Mouse (Mus musculus): ENCODE data around the gene Ttll5.

The Ttll5 gene

DNA sequence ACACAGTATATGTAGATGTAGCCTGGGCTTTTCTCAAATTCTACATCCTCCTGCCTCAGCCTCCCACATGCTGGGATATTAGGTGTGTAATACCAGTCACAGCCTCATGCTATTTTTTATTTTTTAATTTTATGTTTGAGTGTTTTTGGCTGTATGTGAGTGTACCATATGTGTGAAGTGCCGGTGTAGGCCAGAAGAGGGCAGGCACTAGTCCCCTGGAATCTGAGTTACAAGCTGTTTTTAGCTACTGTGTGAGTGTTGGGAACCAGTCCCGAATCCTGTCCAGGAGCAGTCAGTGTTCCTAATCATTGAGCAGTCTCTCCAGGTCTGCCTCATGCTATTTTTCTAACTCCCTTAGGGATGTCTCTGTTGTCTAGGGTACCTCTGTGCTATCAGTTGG, 13.3 kb downstream of the Ttll5 start:
- no peak for DNase-seq (ENCODE audit: extremely low read depth, low read depth, low spot score)

DNA sequence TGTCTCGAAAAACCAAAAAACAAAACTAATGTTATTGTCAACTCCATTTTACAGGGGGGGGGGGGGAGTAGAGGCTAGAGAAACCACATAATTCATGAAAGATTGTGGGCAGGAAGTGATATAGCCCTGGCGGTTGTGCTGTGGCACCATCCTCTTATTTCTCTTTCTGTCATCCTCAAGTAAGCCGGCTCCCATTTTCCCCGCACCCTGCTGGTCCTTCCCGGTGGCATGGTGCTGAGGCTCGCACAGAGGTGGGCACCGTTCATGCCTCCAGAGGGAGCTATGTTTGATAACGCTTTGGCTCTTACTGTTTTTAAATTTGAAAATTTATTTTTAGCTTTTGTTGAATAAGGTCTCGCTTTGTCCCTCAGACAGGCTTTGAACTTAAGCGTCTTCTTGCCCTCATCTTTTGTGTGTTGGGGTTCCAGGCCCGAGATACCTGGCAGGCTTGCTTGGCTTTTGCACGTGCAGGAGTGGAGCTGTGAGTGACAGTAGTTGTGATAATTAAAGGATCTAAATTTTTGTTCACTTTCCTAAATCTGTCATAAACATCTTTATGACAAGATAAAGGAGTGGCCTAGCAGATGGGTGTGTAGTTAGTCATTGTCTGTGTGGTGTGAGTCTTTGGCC, 15.0 kb downstream of the Ttll5 start:
- DNase-seq (ENCODE audit: extremely low read depth, low read depth, low spot score): no peak

DNA sequence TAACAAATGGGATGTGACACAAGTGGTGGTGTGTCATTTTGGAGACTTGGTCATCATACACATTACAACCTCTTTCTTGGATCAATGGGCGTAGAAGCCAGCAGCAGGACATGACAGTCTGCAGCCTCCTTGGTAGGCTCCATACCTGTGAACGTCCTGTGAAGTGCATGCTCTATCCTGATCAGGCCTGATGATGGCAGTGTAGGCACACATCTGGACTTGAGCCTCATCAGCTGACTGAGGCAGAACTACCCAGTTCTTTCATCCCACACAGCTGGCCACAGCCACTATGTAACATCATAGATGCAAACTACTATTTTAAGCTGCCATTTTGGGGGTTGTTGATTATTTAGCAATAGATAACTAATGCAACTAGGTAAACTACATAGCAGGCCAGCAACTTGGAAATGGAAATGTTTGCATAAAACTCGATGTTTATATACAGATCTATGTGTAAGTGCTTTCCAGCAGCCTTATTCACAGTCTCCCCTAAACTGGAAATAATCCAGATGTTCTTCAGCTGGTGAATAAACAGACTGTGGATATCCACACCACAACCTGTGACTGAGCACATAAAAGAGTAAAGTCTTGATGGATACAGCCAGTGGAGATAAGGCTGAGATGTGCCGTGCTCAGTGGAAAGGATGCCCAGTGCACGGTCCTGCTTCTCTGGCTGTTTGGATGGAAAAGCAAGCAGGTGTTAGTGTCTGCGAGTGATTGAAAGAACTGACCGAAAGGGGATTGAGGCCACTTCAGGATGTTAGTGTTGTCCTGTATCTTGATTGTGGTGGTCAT, 23.9 kb downstream of the Ttll5 start:
- no peak for DNase-seq (ENCODE audit: extremely low read depth, low read depth, low spot score)

DNA sequence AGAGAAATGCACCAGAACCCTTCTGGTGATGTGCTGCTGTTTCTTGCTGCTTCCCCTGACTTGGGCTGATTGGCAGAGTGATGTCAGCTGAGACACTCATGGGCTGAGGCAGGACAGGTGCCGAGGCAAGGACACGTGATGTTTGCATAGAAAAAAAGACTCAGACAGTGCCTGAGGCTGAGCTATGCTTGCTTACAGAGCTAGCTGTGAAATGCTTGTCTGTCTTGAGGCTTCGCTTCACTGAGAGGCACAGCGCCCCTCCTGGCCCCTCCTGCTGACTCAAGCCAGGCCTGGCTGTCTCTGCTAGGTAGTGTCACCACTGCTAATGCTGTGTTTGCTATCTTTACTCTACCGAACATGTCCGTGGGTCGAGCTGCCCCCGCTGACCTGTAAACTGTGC, 26.2 kb downstream of the Ttll5 start:
- no peak for DNase-seq (ENCODE audit: extremely low read depth, low read depth, low spot score)

GRCm38 (mm10) chr12:85853836-85854235, 29.4 kb downstream of the Ttll5 start:
- no peak for DNase-seq (ENCODE audit: extremely low read depth, low read depth, low spot score)

- no peak for DNase-seq (ENCODE audit: extremely low read depth, low read depth, low spot score)
Observed at GRCm38 (mm10) chr12:85854271-85854670, 29.8 kb downstream of the Ttll5 start.

GRCm38 (mm10) chr12:85857300-85857699, 32.8 kb downstream of the Ttll5 start:
- no peak for DNase-seq (ENCODE audit: extremely low read depth, low read depth, low spot score)

DNA sequence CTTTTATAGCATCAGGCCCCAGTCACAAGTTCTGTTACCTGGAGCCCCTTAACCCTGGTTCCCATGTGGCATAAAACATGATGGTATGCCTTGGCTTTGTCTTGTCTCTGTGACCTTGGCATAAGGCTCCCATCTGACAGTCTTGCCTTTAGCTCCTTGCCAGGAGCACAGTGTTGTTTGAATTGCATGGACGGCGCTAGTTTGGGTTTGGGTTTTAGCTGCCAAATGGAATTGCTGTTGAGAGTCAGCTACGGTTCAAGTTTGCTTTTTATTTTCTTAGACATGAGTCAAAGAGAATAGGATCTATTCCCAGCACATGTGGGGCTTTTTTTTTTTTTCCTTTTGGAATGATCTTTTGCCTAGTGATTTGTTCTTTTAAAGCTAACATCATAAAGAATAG, 34.7 kb downstream of the Ttll5 start:
- no peak for DNase-seq (ENCODE audit: extremely low read depth, low read depth, low spot score)

- no peak for DNase-seq (ENCODE audit: extremely low read depth, low read depth, low spot score)
Observed at GRCm38 (mm10) chr12:85859511-85860189, 35.2 kb downstream of the Ttll5 start.

DNA sequence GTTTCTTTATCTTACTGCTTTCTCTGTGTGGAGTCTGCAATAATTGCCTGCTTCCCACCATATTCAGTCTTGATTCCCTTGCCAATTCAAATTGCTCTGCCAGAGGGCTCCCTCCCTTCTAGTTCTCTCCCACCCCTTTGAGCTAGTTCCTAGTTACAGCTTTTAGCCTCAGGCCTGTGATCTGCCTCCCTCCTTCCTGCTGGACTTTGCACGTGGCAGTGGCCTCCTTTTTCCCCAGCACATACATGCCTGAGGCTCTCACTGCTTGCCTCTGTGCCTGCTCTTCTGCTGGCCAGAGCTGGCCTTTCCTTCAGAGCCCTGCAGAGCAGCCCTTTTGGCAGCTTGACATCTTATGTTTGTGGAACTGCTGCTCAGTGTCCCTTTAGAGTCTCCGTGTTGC, 38.1 kb downstream of the Ttll5 start:
- no peak for DNase-seq (ENCODE audit: extremely low read depth, low read depth, low spot score)

DNA sequence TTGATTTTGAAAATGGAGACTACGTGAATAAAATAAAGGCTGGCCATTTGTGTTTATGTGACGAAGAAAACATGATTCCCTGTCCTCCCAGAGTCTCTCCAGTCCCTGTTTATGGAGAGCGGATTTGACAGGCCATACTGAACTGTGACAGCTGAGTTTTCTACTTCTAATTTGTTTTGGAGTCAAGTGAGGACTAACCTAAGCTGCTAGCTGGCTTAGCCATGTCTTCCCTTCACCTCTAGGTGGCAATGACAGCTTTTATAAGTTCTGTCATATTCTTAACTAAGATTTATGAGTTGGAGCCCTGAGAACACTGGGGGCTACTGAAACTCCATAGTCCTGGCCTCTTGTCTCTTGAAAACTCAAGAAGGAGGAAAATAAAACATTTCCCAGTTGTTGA, 41.1 kb downstream of the Ttll5 start:
- no peak for DNase-seq (ENCODE audit: extremely low read depth, low read depth, low spot score)

- DNase-seq (ENCODE audit: extremely low read depth, low read depth, low spot score): no peak
Observed at GRCm38 (mm10) chr12:85866624-85867023, 42.2 kb downstream of the Ttll5 start.

DNA sequence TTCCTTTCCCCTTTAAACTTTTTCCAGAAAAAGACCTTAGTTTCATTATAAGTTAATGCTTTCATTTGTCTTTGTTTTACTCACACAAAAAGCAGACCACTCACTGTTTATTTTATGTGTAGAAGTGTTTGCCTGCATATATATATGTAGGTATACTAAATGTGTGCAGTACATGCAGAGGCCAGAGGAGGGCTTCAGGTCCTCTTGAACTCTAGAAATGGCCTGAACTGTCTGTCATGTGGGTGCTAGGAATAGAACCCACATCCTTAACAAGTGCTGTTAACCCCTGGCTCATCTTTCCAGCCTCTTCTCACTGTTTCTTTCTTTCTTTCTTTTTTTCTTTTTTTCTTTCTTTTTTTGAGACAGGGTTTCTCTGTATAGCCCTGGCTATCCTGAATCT, 42.7 kb downstream of the Ttll5 start:
- no peak for DNase-seq (ENCODE audit: extremely low read depth, low read depth, low spot score)

- DNase-seq (ENCODE audit: extremely low read depth, low read depth, low spot score): peak; percentile 19
Observed at GRCm38 (mm10) chr12:85869423-85869822, 45.0 kb downstream of the Ttll5 start.

- DNase-seq (ENCODE audit: extremely low read depth, low read depth, low spot score): no peak
Observed at GRCm38 (mm10) chr12:85879631-85880314, 55.3 kb downstream of the Ttll5 start.

DNA sequence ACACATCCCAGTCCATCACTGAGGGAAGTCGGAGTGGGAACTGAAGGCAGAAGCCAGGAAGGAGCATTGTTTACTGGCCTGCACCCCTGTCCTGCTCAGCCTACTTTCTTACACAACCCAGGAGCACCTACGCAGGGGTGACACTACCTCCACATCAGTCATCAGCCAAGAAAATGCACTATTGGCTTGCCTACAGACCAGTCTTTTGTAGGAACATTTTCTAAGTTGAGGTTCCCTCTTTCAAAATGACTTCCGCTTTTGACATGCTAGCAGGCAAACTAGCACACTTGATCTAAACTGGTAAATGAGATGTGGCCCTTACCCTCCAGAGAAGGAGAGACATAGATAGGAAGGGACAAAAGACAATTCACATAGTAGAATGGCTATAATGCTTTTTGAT, 60.6 kb downstream of the Ttll5 start:
- no peak for DNase-seq (ENCODE audit: extremely low read depth, low read depth, low spot score)

- no peak for DNase-seq (ENCODE audit: extremely low read depth, low read depth, low spot score)
Observed at GRCm38 (mm10) chr12:85890054-85890453, 65.6 kb downstream of the Ttll5 start.

GRCm38 (mm10) chr12:85903986-85904385, 79.5 kb downstream of the Ttll5 start:
- DNase-seq (ENCODE audit: extremely low read depth, low read depth, low spot score): no peak

DNA sequence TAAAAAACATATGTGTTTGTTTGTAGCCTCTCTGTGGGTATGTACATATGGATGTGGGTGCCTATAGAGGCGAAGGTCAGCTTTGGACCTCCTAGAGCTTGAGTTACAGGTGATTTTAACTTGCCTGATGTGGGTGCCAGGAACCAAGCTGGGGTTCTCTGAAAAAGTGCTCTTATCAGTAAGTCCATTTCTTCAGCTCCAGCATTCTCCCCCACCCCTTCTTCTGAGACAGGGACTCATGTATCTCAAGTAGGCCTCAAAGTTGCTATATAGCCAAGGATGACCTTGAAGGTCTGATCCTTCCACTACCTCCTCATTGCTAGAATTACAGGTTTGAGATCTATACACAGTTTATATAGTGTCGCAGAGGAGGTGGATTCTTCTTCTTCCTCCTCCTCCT, 81.2 kb downstream of the Ttll5 start:
- DNase-seq (ENCODE audit: extremely low read depth, low read depth, low spot score): no peak

DNA sequence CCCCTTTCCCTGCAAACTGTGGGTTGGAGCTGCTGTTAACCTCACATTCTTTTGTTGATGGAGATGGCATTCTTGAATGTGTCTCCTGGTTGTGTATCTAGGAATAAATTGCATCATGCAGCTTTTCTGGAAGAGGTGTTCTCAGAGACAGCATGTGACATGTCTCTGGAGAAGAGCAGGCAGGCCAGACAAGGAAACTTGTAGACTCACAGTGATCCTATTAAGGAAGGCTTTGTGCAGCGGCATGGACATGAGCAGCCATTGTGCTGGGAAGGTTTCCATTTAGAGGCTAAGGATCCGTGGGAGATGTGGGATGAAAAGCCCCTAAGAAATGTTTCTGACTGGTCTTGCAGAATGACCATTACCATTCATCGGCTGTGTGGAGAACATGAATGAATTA, 83.4 kb downstream of the Ttll5 start:
- DNase-seq (ENCODE audit: extremely low read depth, low read depth, low spot score): no peak

DNA sequence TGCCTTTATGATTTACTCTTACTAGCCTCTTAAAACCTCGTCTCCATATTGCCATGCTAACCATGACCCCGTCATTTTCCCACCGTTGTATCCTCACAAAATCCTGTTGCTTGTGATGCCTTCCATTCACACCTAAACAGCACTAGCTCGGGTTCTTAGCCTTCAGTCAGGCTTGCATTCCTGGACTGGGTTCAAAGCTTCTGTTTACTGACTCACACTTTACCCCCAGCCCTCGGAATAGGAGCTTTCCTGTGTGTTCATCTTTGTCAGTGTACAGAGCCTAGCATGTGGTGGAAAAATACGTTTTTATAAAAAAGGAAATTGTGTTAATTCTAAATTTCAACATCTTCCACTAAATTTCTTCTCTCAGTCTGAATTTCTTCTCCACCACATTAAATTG, 86.4 kb downstream of the Ttll5 start:
- DNase-seq (ENCODE audit: extremely low read depth, low read depth, low spot score): no peak
